Mouse (Mus musculus): Measurements from ENCODE around the gene Cdh20. TPM values are rescaled to one million over a fixed set of nuclear protein-coding genes. Genes with fewer than 3 reads are reported as not detected.

Cdh20 gene
- total RNA-seq, 1 experiment = 0.04 TPM

- H3K9me3 ChIP-seq (ENCODE audit: control insufficient read depth, insufficient read depth, low read depth, low read length) = no peaks in the 10 kb centered on the region
- H3K27ac ChIP-seq (ENCODE audit: insufficient read depth, low read depth, low read length, poor library complexity, severe bottlenecking) = no peak overlapping the region
- no peak overlapping the region for H3K9ac ChIP-seq (ENCODE audit: insufficient read depth, low read depth, low read length, poor library complexity, severe bottlenecking)
- in situ Hi-C loops (cut with MboI; ENCODE audit: low sequenced_read_pairs in 2 of 2, unreplicated experiment in 2 of 2) = loop anchor here (25.0 kb wide), 2 partner anchors 364 to 639 kb away; partner anchors contain the start of gene Rnf152 (in 1 of the 2)
- DNase-seq (ENCODE audit: low read depth, low spot score) = no peak
- peaks cover 0 to 5% of the 10 kb centered on the region in 2 experiments; a peak in 1 of 4 replicates for H3K4me1 ChIP-seq (ENCODE audit: control insufficient read depth in 2 of 2, insufficient read depth in 2 of 2, low read length in 2 of 2, poor library complexity in 1 of 2)
- TF ChIP-seq CHD2 (IDR thresholded peaks at IDR 0.05; ENCODE audit: low read depth, low read length) = no peak
- TF ChIP-seq ZC3H11A (IDR thresholded peaks at IDR 0.05; ENCODE audit: borderline replicate concordance, low read depth, low read length) = no peak
- no peak for TF ChIP-seq MAFK (IDR thresholded peaks at IDR 0.05; ENCODE audit: insufficient read depth, low read depth, low read length)
- no peak for TF ChIP-seq ZNF384 (IDR thresholded peaks at IDR 0.05; ENCODE audit: low read depth, low read length)
- H3K36me3 ChIP-seq (ENCODE audit: control insufficient read depth, insufficient read depth, low read length, poor library complexity, severe bottlenecking) = no peaks in the 10 kb centered on the region
- no peak overlapping the region for H3K4me3 ChIP-seq (ENCODE audit: insufficient read depth in 1 of 2, low read depth in 1 of 2, low read length in 2 of 2, poor library complexity in 1 of 2, severe bottlenecking in 1 of 2)
These were observed 229.5 kb downstream of the Cdh20 start for GRCm38 (mm10) chr1:104997814-104998213.

GRCm38 (mm10) chr1:105002179-105002578 lies 233.8 kb downstream of the Cdh20 start:
- in situ Hi-C loops (cut with MboI; ENCODE audit: low sequenced_read_pairs in 2 of 2, unreplicated experiment in 2 of 2) = no loop called here
- Histone ChIP-seq H3K9me3 (ENCODE audit: control insufficient read depth, insufficient read depth, low read depth, low read length) (no peaks in the 10 kb centered on the region), H3K4me1 (ENCODE audit: control insufficient read depth in 2 of 2, insufficient read depth in 2 of 2, low read length in 2 of 2, poor library complexity in 1 of 2) (peaks cover 0 to 2% of the 10 kb centered on the region in 2 experiments; a peak in 1 of 4 replicates), H3K4me3 (ENCODE audit: insufficient read depth in 1 of 2, low read depth in 1 of 2, low read length in 2 of 2, poor library complexity in 1 of 2, severe bottlenecking in 1 of 2) (no peak overlapping the region), H3K27ac (ENCODE audit: insufficient read depth, low read depth, low read length, poor library complexity, severe bottlenecking) (no peak overlapping the region), H3K9ac (ENCODE audit: insufficient read depth, low read depth, low read length, poor library complexity, severe bottlenecking) (no peak overlapping the region), H3K36me3 (ENCODE audit: control insufficient read depth, insufficient read depth, low read length, poor library complexity, severe bottlenecking) (no peaks in the 10 kb centered on the region)
- DNase-seq (ENCODE audit: low read depth, low spot score) = no peak
- TF ChIP-seq CHD2 (IDR thresholded peaks at IDR 0.05; ENCODE audit: low read depth, low read length) (no peak), HCFC1 (IDR thresholded peaks at IDR 0.05; ENCODE audit: borderline replicate concordance, insufficient read depth, low read length) (no peak), ZC3H11A (IDR thresholded peaks at IDR 0.05; ENCODE audit: borderline replicate concordance, low read depth, low read length) (no peak), MAFK (IDR thresholded peaks at IDR 0.05; ENCODE audit: insufficient read depth, low read depth, low read length) (no peak), ZNF384 (IDR thresholded peaks at IDR 0.05; ENCODE audit: low read depth, low read length) (no peak)

GRCm38 (mm10) chr1:105003786-105004185 lies 235.5 kb downstream of the Cdh20 start:
- Histone ChIP-seq H3K9ac (ENCODE audit: insufficient read depth, low read depth, low read length, poor library complexity, severe bottlenecking) (no peak overlapping the region), H3K4me3 (ENCODE audit: insufficient read depth in 1 of 2, low read depth in 1 of 2, low read length in 2 of 2, poor library complexity in 1 of 2, severe bottlenecking in 1 of 2) (no peak overlapping the region), H3K27ac (ENCODE audit: insufficient read depth, low read depth, low read length, poor library complexity, severe bottlenecking) (no peak overlapping the region), H3K36me3 (ENCODE audit: control insufficient read depth, insufficient read depth, low read length, poor library complexity, severe bottlenecking) (no peaks in the 10 kb centered on the region), H3K4me1 (ENCODE audit: control insufficient read depth in 2 of 2, insufficient read depth in 2 of 2, low read length in 2 of 2, poor library complexity in 1 of 2) (peaks cover 0 to 2% of the 10 kb centered on the region in 2 experiments; a peak in 1 of 4 replicates), H3K9me3 (ENCODE audit: control insufficient read depth, insufficient read depth, low read depth, low read length) (no peaks in the 10 kb centered on the region)
- TF ChIP-seq ZC3H11A (IDR thresholded peaks at IDR 0.05; ENCODE audit: borderline replicate concordance, low read depth, low read length) = no peak
- TF ChIP-seq CHD2 (IDR thresholded peaks at IDR 0.05; ENCODE audit: low read depth, low read length) = no peak
- no peak for TF ChIP-seq ZNF384 (IDR thresholded peaks at IDR 0.05; ENCODE audit: low read depth, low read length)
- no peak for TF ChIP-seq HCFC1 (IDR thresholded peaks at IDR 0.05; ENCODE audit: borderline replicate concordance, insufficient read depth, low read length)
- no peak for TF ChIP-seq MAFK (IDR thresholded peaks at IDR 0.05; ENCODE audit: insufficient read depth, low read depth, low read length)
- in situ Hi-C loops (cut with MboI; ENCODE audit: low sequenced_read_pairs in 2 of 2, unreplicated experiment in 2 of 2) = no loop called here
- DNase-seq (ENCODE audit: low read depth, low spot score) = no peak

GRCm38 (mm10) chr1:105012616-105013015 lies 244.3 kb downstream of the Cdh20 start:
- in situ Hi-C loops (cut with MboI; ENCODE audit: low sequenced_read_pairs in 2 of 2, unreplicated experiment in 2 of 2) = no loop called here

More at GRCm38 (mm10) chr1:105012616-105013015, 244.3 kb downstream of the Cdh20 start:
- TF ChIP-seq ZC3H11A (IDR thresholded peaks at IDR 0.05; ENCODE audit: borderline replicate concordance, low read depth, low read length) (no peak), ZNF384 (IDR thresholded peaks at IDR 0.05; ENCODE audit: low read depth, low read length) (no peak), HCFC1 (IDR thresholded peaks at IDR 0.05; ENCODE audit: borderline replicate concordance, insufficient read depth, low read length) (no peak), MAFK (IDR thresholded peaks at IDR 0.05; ENCODE audit: insufficient read depth, low read depth, low read length) (no peak), CHD2 (IDR thresholded peaks at IDR 0.05; ENCODE audit: low read depth, low read length) (no peak)
- Histone ChIP-seq H3K4me1 (ENCODE audit: control insufficient read depth in 2 of 2, insufficient read depth in 2 of 2, low read length in 2 of 2, poor library complexity in 1 of 2) (peaks cover 3 to 4% of the 10 kb centered on the region in 2 experiments; a peak in 1 of 4 replicates), H3K36me3 (ENCODE audit: control insufficient read depth, insufficient read depth, low read length, poor library complexity, severe bottlenecking) (no peaks in the 10 kb centered on the region), H3K27ac (ENCODE audit: insufficient read depth, low read depth, low read length, poor library complexity, severe bottlenecking) (no peak overlapping the region; the same call in 1 of the 2 replicates), H3K9ac (ENCODE audit: insufficient read depth, low read depth, low read length, poor library complexity, severe bottlenecking) (no peak overlapping the region), H3K9me3 (ENCODE audit: control insufficient read depth, insufficient read depth, low read depth, low read length) (no peaks in the 10 kb centered on the region), H3K4me3 (ENCODE audit: insufficient read depth in 1 of 2, low read depth in 1 of 2, low read length in 2 of 2, poor library complexity in 1 of 2, severe bottlenecking in 1 of 2) (no peak overlapping the region)
- no peak for DNase-seq (ENCODE audit: low read depth, low spot score)

Data from ES-E14 (cell line).